In the genomic region with DNA sequence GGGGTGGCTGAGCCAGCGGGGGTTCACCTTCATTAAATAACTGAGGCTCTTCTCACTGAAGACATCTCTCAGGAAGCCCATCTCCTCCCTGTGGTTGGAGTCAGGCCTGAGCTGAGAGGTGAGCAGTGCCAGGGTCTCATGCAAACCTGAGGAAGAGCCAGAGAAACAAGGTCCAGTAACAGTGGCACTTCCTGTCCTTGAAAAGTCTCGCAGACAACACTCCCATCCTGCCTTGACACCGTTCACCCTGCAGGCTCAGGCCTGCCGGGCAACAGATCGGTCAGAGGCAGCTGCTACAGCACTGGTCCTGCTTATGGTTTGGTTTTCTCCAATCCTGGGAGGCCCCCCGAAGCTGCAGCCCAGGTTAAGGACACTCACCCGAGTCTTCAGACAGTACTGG, we compare ENCODE assay signal across 12 mouse cellular contexts. TPM values are rescaled to one million over a fixed set of nuclear protein-coding genes. Genes with fewer than 3 reads are reported as not detected.
DNase-seq lines count a peak whose midpoint lies in the region; ATAC-seq lines count a peak whose summit lies in the region.
"Had no signal": no experiment of that assay in that cellular context is flagged by ENCODE, and none has a peak within 500 bp of the region (broad histone marks: within the 10 kb centered on the region; RNA-seq: fewer than 3 reads in every experiment).

No protein-coding gene starts in this region.

- H3K27ac ChIP-seq in intestine, embryonic 15.5 days: no peak overlapping the region
- no peak overlapping the region for H3K27ac ChIP-seq in intestine, embryonic 16.5 days (ENCODE audit: low read length)
- H3K27ac ChIP-seq in embryonic facial prominence, embryonic 12.5 days: no peak overlapping the region
- H3K27ac ChIP-seq in forebrain, embryonic 16.5 days (ENCODE audit: low read length): no peak overlapping the region
- H3K27ac ChIP-seq in midbrain, embryonic 14.5 days (replicated peaks; ENCODE audit: low read depth, low read length): no peak overlapping the region

- ATAC-seq in intestine, embryonic 15.5 days: no peak
- ATAC-seq in intestine, embryonic 16.5 days: no peak
- ATAC-seq in embryonic facial prominence, embryonic 12.5 days (ENCODE audit: insufficient number of reproducible peaks, insufficient read depth, low FRiP score, low TSS enrichment): no peak
- ATAC-seq in forebrain, embryonic 16.5 days: no peak
- no peak for ATAC-seq in midbrain, embryonic 14.5 days (ENCODE audit: low FRiP score, low TSS enrichment)

- H3K4me3 ChIP-seq in intestine, embryonic 15.5 days (replicated peaks): peak overlapping the region; percentile 65; the same call in 1 of the 2 replicates
- H3K4me3 ChIP-seq in intestine, embryonic 16.5 days (ENCODE audit: low read length): no peak overlapping the region
- H3K4me3 ChIP-seq in embryonic facial prominence, embryonic 12.5 days: no peak overlapping the region
- H3K4me3 ChIP-seq in forebrain, embryonic 16.5 days (replicated peaks; ENCODE audit: low read length): peak overlapping the region; percentile 1; the same call in 1 of the 2 replicates
- H3K4me3 ChIP-seq in midbrain, embryonic 14.5 days (replicated peaks; ENCODE audit: low read depth, low read length): peak overlapping the region; percentile 68

- H3K27me3 ChIP-seq in intestine, embryonic 15.5 days (replicated peaks): no peaks in the 10 kb centered on the region
- H3K27me3 ChIP-seq in intestine, embryonic 16.5 days (replicated peaks; ENCODE audit: control insufficient read depth, insufficient read depth, low read length): no peaks in the 10 kb centered on the region
- H3K27me3 ChIP-seq in embryonic facial prominence, embryonic 12.5 days: peaks cover 9% of the 10 kb centered on the region; the same call in 1 of the 2 replicates
- H3K27me3 ChIP-seq in forebrain, embryonic 16.5 days (replicated peaks; ENCODE audit: control insufficient read depth, insufficient read depth, low read length): no peaks in the 10 kb centered on the region
- no peaks in the 10 kb centered on the region for H3K27me3 ChIP-seq in midbrain, embryonic 14.5 days (ENCODE audit: control insufficient read depth, insufficient read depth, low read length)

- no peak for DNase-seq in midbrain, embryonic 14.5 days
- no peak for DNase-seq in ovary, postnatal 14 days (ENCODE audit: low spot score)
- DNase-seq in ovary, postnatal 10 days (ENCODE audit: low spot score): no peak
- DNase-seq: adrenal gland, postnatal 25 days; lung, postnatal 36 days; right cerebral cortex, postnatal 25 days; thymus, postnatal 25 days had no signal

- no peak overlapping the region for H3K9ac ChIP-seq in intestine, embryonic 15.5 days
- no peak overlapping the region for H3K9ac ChIP-seq in intestine, embryonic 16.5 days (ENCODE audit: low read depth, low read length)
- no peak overlapping the region for H3K9ac ChIP-seq in embryonic facial prominence, embryonic 12.5 days
- no peak overlapping the region; the same call in 1 of the 2 replicates for H3K9ac ChIP-seq in forebrain, embryonic 16.5 days (replicated peaks; ENCODE audit: low read depth, low read length)
- H3K9ac ChIP-seq in midbrain, embryonic 14.5 days (replicated peaks; ENCODE audit: low read length): peak overlapping the region; percentile 36; the same call in 1 of the 2 replicates

- H3K9me3 ChIP-seq in intestine, embryonic 15.5 days: no peaks in the 10 kb centered on the region
- no peaks in the 10 kb centered on the region for H3K9me3 ChIP-seq in intestine, embryonic 16.5 days (ENCODE audit: control insufficient read depth, low read length)
- no peaks in the 10 kb centered on the region for H3K9me3 ChIP-seq in embryonic facial prominence, embryonic 12.5 days
- no peaks in the 10 kb centered on the region for H3K9me3 ChIP-seq in forebrain, embryonic 16.5 days (ENCODE audit: control insufficient read depth, low read length)
- H3K9me3 ChIP-seq in midbrain, embryonic 14.5 days (ENCODE audit: control insufficient read depth, low read length): no peaks in the 10 kb centered on the region
- H3K9me3 ChIP-seq: G1E had no signal

- no peaks in the 10 kb centered on the region for H3K36me3 ChIP-seq in intestine, embryonic 15.5 days
- no peaks in the 10 kb centered on the region for H3K36me3 ChIP-seq in intestine, embryonic 16.5 days (ENCODE audit: control insufficient read depth, insufficient read depth, low read length)
- H3K36me3 ChIP-seq in embryonic facial prominence, embryonic 12.5 days: peaks cover 2% of the 10 kb centered on the region; the same call in 1 of the 2 replicates
- 0 out of 2 replicates have a peak, but pooled peaks cover 2% of the 10 kb centered on the region for H3K36me3 ChIP-seq in forebrain, embryonic 16.5 days (ENCODE audit: control insufficient read depth, insufficient read depth)
- H3K36me3 ChIP-seq in midbrain, embryonic 14.5 days (ENCODE audit: control insufficient read depth, insufficient read depth, low read length): peaks cover 14% of the 10 kb centered on the region
- H3K36me3 ChIP-seq: G1E had no signal

- peak overlapping the region; percentile 94; the same call in 1 of the 2 replicates for H3K4me2 ChIP-seq in intestine, embryonic 15.5 days (replicated peaks)
- H3K4me2 ChIP-seq in intestine, embryonic 16.5 days (ENCODE audit: low read depth, low read length): no peak overlapping the region
- peak overlapping the region; percentile 92 for H3K4me2 ChIP-seq in embryonic facial prominence, embryonic 12.5 days (replicated peaks)
- H3K4me2 ChIP-seq in forebrain, embryonic 16.5 days (ENCODE audit: low read length): peak overlapping the region; percentile 56
- H3K4me2 ChIP-seq in midbrain, embryonic 14.5 days (ENCODE audit: low read length): peak overlapping the region; percentile 64

- peaks cover 14% of the 10 kb centered on the region for H3K4me1 ChIP-seq in intestine, embryonic 15.5 days (replicated peaks)
- H3K4me1 ChIP-seq in intestine, embryonic 16.5 days (ENCODE audit: control insufficient read depth, insufficient read depth, low read length): peaks cover 9% of the 10 kb centered on the region
- H3K4me1 ChIP-seq in embryonic facial prominence, embryonic 12.5 days: peaks cover 16% of the 10 kb centered on the region; the same call in 1 of the 2 replicates
- H3K4me1 ChIP-seq in forebrain, embryonic 16.5 days (replicated peaks; ENCODE audit: control insufficient read depth, insufficient read depth, low read length): peaks cover 28% of the 10 kb centered on the region
- H3K4me1 ChIP-seq in midbrain, embryonic 14.5 days (ENCODE audit: control insufficient read depth, insufficient read depth, low read length): peaks cover 27% of the 10 kb centered on the region

- WGBS in intestine, embryonic 15.5 days: 58% methylated on average over 7 of the region's 7 CpGs
- WGBS in intestine, embryonic 16.5 days: 55% methylated on average over 7 of the region's 7 CpGs
- WGBS in embryonic facial prominence, embryonic 12.5 days: 33% methylated on average over 7 of the region's 7 CpGs
- 35% methylated on average over 7 of the region's 7 CpGs for WGBS in forebrain, embryonic 16.5 days
- WGBS in midbrain, embryonic 14.5 days: 37% methylated on average over 7 of the region's 7 CpGs

RNA-seq across cellular contexts. Expression of gene Mpp3, which starts 2.9 kb away (rescaled TPM):
- polyA plus RNA-seq in intestine, embryonic 15.5 days (2015; fragmentation: Nextera tagmentation; extraction: Ambion mirVana): 7.6 and 7.9 TPM in 2 replicates
- 5.7 and 6.5 TPM in 2 replicates for polyA plus RNA-seq in intestine, embryonic 16.5 days (2015; fragmentation: Nextera tagmentation; extraction: Ambion mirVana)
- 11.1 and 11.4 TPM in 2 replicates for polyA plus RNA-seq in embryonic facial prominence, embryonic 12.5 days (2016; fragmentation: Nextera tagmentation; extraction: Ambion mirVana)
- polyA plus RNA-seq in forebrain, embryonic 16.5 days (2015; fragmentation: Nextera tagmentation; extraction: Ambion mirVana): 49.3 and 55.2 TPM in 2 replicates
- polyA plus RNA-seq in midbrain, embryonic 14.5 days (2014; fragmentation: Nextera tagmentation; extraction: Ambion mirVana): 45.4 and 54.2 TPM in 2 replicates
- polyA plus RNA-seq: G1E had no signal

RNA-seq across cellular contexts. Expression of gene Cd300lg, which starts 16.0 kb away (rescaled TPM):
- polyA plus RNA-seq in intestine, embryonic 15.5 days (2015; fragmentation: Nextera tagmentation; extraction: Ambion mirVana): 0.98 and 1.6 TPM in 2 replicates
- polyA plus RNA-seq in intestine, embryonic 16.5 days (2015; fragmentation: Nextera tagmentation; extraction: Ambion mirVana): 1.9 and 2.0 TPM in 2 replicates
- 0.43 and 0.55 TPM in 2 replicates for polyA plus RNA-seq in embryonic facial prominence, embryonic 12.5 days (2016; fragmentation: Nextera tagmentation; extraction: Ambion mirVana)
- 0.26 and 0.46 TPM in 2 replicates for polyA plus RNA-seq in forebrain, embryonic 16.5 days (2015; fragmentation: Nextera tagmentation; extraction: Ambion mirVana)
- 0.15 and 0.17 TPM in 2 replicates for polyA plus RNA-seq in midbrain, embryonic 14.5 days (2014; fragmentation: Nextera tagmentation; extraction: Ambion mirVana)
- polyA plus RNA-seq: G1E had no signal

RNA-seq across cellular contexts. Expression of gene Dusp3, which starts 38.5 kb away (rescaled TPM):
- polyA plus RNA-seq in intestine, embryonic 15.5 days (2015; fragmentation: Nextera tagmentation; extraction: Ambion mirVana): 25.6 and 26.5 TPM in 2 replicates
- 27.6 and 29.5 TPM in 2 replicates for polyA plus RNA-seq in intestine, embryonic 16.5 days (2015; fragmentation: Nextera tagmentation; extraction: Ambion mirVana)
- polyA plus RNA-seq in embryonic facial prominence, embryonic 12.5 days (2016; fragmentation: Nextera tagmentation; extraction: Ambion mirVana): 12.3 and 12.5 TPM in 2 replicates
- polyA plus RNA-seq in forebrain, embryonic 16.5 days (2015; fragmentation: Nextera tagmentation; extraction: Ambion mirVana): 12.7 and 14.5 TPM in 2 replicates
- polyA plus RNA-seq in midbrain, embryonic 14.5 days (2014; fragmentation: Nextera tagmentation; extraction: Ambion mirVana): 16.5 and 17.2 TPM in 2 replicates

RNA-seq across cellular contexts. Expression of gene Cfap97d1, which starts 41.3 kb away (rescaled TPM):
- polyA plus RNA-seq in intestine, embryonic 15.5 days (2015; fragmentation: Nextera tagmentation; extraction: Ambion mirVana): not detected in 2 replicates
- not detected in 2 replicates for polyA plus RNA-seq in intestine, embryonic 16.5 days (2015; fragmentation: Nextera tagmentation; extraction: Ambion mirVana)
- not detected in 2 replicates for polyA plus RNA-seq in embryonic facial prominence, embryonic 12.5 days (2016; fragmentation: Nextera tagmentation; extraction: Ambion mirVana)
- not detected in 2 replicates for polyA plus RNA-seq in forebrain, embryonic 16.5 days (2015; fragmentation: Nextera tagmentation; extraction: Ambion mirVana)
- polyA plus RNA-seq in midbrain, embryonic 14.5 days (2014; fragmentation: Nextera tagmentation; extraction: Ambion mirVana): not detected in 2 replicates
- polyA plus RNA-seq: G1E had no signal

RNA-seq across cellular contexts. Expression of gene Sost, which starts 58.5 kb away (rescaled TPM):
- polyA plus RNA-seq in intestine, embryonic 15.5 days (2015; fragmentation: Nextera tagmentation; extraction: Ambion mirVana): 0.13 TPM in 2 replicates
- polyA plus RNA-seq in intestine, embryonic 16.5 days (2015; fragmentation: Nextera tagmentation; extraction: Ambion mirVana): 0.12 TPM in 1 of 2 replicates, not detected in the other
- 0.10 and 0.14 TPM in 2 replicates for polyA plus RNA-seq in embryonic facial prominence, embryonic 12.5 days (2016; fragmentation: Nextera tagmentation; extraction: Ambion mirVana)
- 0.11 TPM in 1 of 2 replicates, not detected in the other for polyA plus RNA-seq in forebrain, embryonic 16.5 days (2015; fragmentation: Nextera tagmentation; extraction: Ambion mirVana)
- polyA plus RNA-seq in midbrain, embryonic 14.5 days (2014; fragmentation: Nextera tagmentation; extraction: Ambion mirVana): not detected in 2 replicates
- polyA plus RNA-seq: G1E had no signal

Comparison
In these comparisons a context has a peak if more than half of its experiments do, and no peak if none do; other contexts are left out.
1. H3K4me3 ChIP-seq: peak in intestine, embryonic 15.5 days (single experiment), forebrain, embryonic 16.5 days (single experiment) and midbrain, embryonic 14.5 days (single experiment); none in intestine, embryonic 16.5 days (single experiment) and embryonic facial prominence, embryonic 12.5 days (single experiment).